Mouse (Mus musculus): ENCODE data around the gene L3mbtl3. TPM values are rescaled to one million over a fixed set of nuclear protein-coding genes. Genes with fewer than 3 reads are reported as not detected.

The L3mbtl3 gene
- polyA plus RNA-seq, 1 experiment from 2014 or later, result 19.0 TPM

- Histone ChIP-seq H3K4me3 (ENCODE audit: low read depth, low read length) (no peak overlapping the region), H3K27me3 (ENCODE audit: control insufficient read depth, insufficient read depth, low read length) (no peaks in the 10 kb centered on the region), H3K9me3 (ENCODE audit: control insufficient read depth, low read length) (no peaks in the 10 kb centered on the region), H3K9ac (ENCODE audit: low read depth, low read length) (no peak overlapping the region), H3K4me2 (replicated peaks; ENCODE audit: low read depth, low read length) (no peak overlapping the region), H3K27ac (ENCODE audit: low read depth, low read length) (no peak overlapping the region), H3K4me1 (replicated peaks; ENCODE audit: control insufficient read depth, insufficient read depth, low read length) (0 out of 2 replicates have a peak, but pooled peaks cover 2% of the 10 kb centered on the region), H3K36me3 (ENCODE audit: control insufficient read depth, insufficient read depth, low read length) (0 out of 2 replicates have a peak, but pooled peaks cover 2% of the 10 kb centered on the region)
- DNase-seq (ENCODE audit: low spot score) (peak; percentile 39), ATAC-seq (ENCODE audit: low FRiP score) (peak; percentile 83)
- 40% methylated on average over 17 of the region's 17 CpGs for WGBS
Measured at GRCm38 (mm10) chr10:26327691-26328542, 47.9 kb downstream of the L3mbtl3 start.

DNA sequence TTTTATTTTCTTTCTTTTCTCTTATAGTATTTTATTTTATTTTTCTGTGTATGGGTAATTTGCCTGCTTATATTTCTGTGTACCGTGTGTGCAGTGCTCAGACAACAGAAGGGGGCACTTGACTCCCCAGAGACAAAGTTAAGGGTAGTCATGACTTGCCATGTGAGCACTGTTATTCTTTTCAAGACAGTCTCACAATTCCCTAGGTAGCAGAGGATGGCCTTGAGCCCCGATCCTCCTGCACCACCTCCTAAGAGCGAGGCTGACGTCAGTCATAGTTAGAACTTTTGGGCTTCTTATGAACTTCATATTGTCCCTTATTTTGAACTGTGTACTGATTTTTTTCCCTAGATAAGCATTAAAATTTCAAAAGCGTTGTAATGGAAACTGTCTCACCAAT is 48.5 kb downstream of the L3mbtl3 start:
- Histone ChIP-seq H3K4me3 (ENCODE audit: low read depth, low read length) (no peak overlapping the region), H3K4me1 (replicated peaks; ENCODE audit: control insufficient read depth, insufficient read depth, low read length) (0 out of 2 replicates have a peak, but pooled peaks cover 2% of the 10 kb centered on the region), H3K36me3 (ENCODE audit: control insufficient read depth, insufficient read depth, low read length) (0 out of 2 replicates have a peak, but pooled peaks cover 2% of the 10 kb centered on the region), H3K9ac (ENCODE audit: low read depth, low read length) (no peak overlapping the region), H3K4me2 (replicated peaks; ENCODE audit: low read depth, low read length) (no peak overlapping the region), H3K9me3 (ENCODE audit: control insufficient read depth, low read length) (no peaks in the 10 kb centered on the region), H3K27ac (ENCODE audit: low read depth, low read length) (no peak overlapping the region), H3K27me3 (ENCODE audit: control insufficient read depth, insufficient read depth, low read length) (no peaks in the 10 kb centered on the region)
- ATAC-seq (ENCODE audit: low FRiP score) (peak; percentile 52; the same call in 1 of the 2 replicates), DNase-seq (ENCODE audit: low spot score) (no peak)
- WGBS, result 66% methylated on average over 5 of the region's 5 CpGs

DNA sequence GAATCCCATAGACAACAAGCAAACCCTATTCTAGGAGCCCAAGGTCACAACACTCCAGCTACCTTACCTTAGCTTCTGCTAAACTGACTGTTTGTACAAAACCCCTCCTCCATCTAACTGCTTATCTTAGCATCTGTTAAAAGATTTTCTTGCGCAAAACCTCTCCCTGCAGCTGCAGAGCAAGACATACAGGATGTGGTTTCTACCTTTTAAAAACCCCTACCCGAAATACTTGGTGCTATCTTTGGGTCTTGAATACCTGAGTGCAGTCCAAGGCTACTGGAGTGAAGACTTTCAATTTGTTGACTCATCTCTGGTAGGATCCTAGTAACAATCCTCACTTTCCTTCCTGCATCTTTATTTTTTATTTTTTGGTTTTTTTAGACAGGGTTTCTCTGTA is 50.5 kb downstream of the L3mbtl3 start:
- Histone ChIP-seq H3K27ac (ENCODE audit: low read depth, low read length) (no peak overlapping the region), H3K4me1 (replicated peaks; ENCODE audit: control insufficient read depth, insufficient read depth, low read length) (0 out of 2 replicates have a peak, but pooled peaks cover 2% of the 10 kb centered on the region), H3K27me3 (ENCODE audit: control insufficient read depth, insufficient read depth, low read length) (no peaks in the 10 kb centered on the region), H3K9ac (ENCODE audit: low read depth, low read length) (no peak overlapping the region), H3K4me2 (replicated peaks; ENCODE audit: low read depth, low read length) (no peak overlapping the region), H3K36me3 (ENCODE audit: control insufficient read depth, insufficient read depth, low read length) (0 out of 2 replicates have a peak, but pooled peaks cover 2% of the 10 kb centered on the region), H3K4me3 (ENCODE audit: low read depth, low read length) (no peak overlapping the region), H3K9me3 (ENCODE audit: control insufficient read depth, low read length) (no peaks in the 10 kb centered on the region)
- ATAC-seq (ENCODE audit: low FRiP score) (no peak), DNase-seq (ENCODE audit: low spot score) (no peak)
- 91% methylated on average over 2 of the region's 2 CpGs for WGBS

- Histone ChIP-seq H3K36me3 (ENCODE audit: control insufficient read depth, insufficient read depth, low read length) (0 out of 2 replicates have a peak, but pooled peaks cover 2% of the 10 kb centered on the region), H3K4me3 (ENCODE audit: low read depth, low read length) (no peak overlapping the region), H3K27ac (ENCODE audit: low read depth, low read length) (no peak overlapping the region), H3K4me1 (replicated peaks; ENCODE audit: control insufficient read depth, insufficient read depth, low read length) (0 out of 2 replicates have a peak, but pooled peaks cover 2% of the 10 kb centered on the region), H3K4me2 (replicated peaks; ENCODE audit: low read depth, low read length) (no peak overlapping the region), H3K27me3 (ENCODE audit: control insufficient read depth, insufficient read depth, low read length) (no peaks in the 10 kb centered on the region), H3K9me3 (ENCODE audit: control insufficient read depth, low read length) (no peaks in the 10 kb centered on the region), H3K9ac (ENCODE audit: low read depth, low read length) (no peak overlapping the region)
- 79% methylated on average over 7 of the region's 7 CpGs for WGBS
- DNase-seq (ENCODE audit: low spot score), result no peak
- no peak for ATAC-seq (ENCODE audit: low FRiP score)
Measured at GRCm38 (mm10) chr10:26322344-26323051, 53.3 kb downstream of the L3mbtl3 start.

- 88% methylated on average over 4 of the region's 4 CpGs for WGBS
- H3K36me3 ChIP-seq (ENCODE audit: control insufficient read depth, insufficient read depth, low read length), result 0 out of 2 replicates have a peak, but pooled peaks cover 2% of the 10 kb centered on the region
Measured at GRCm38 (mm10) chr10:26320679-26321078, 55.1 kb downstream of the L3mbtl3 start.

DNA sequence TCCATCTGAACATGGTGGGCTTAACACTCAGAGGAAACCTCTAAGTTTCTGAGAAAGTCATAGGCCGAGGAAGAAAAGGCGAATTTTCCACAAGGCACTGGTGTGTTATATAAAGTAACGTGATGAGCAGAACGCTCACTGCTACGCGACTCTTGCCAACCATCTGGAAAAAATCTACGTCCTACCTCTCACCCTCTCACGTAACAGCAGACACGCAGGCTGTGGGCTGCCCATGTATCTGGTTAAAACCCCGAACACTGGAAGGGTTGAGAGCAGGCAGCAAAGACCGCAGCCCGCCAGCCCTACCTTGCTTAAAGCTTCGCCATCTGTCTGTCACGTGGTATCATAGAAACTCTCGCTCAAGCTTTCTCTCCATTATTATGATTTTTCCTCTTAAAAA is 61.4 kb downstream of the L3mbtl3 start:
- WGBS, result 92% methylated on average over 15 of the region's 15 CpGs
- ATAC-seq (ENCODE audit: low FRiP score), result no peak
- no peaks in the 10 kb centered on the region for H3K36me3 ChIP-seq (ENCODE audit: control insufficient read depth, insufficient read depth, low read length)

More at GRCm38 (mm10) chr10:26320679-26321078, 55.1 kb downstream of the L3mbtl3 start:
- Histone ChIP-seq H3K4me2 (replicated peaks; ENCODE audit: low read depth, low read length) (no peak overlapping the region), H3K27ac (ENCODE audit: low read depth, low read length) (no peak overlapping the region), H3K9ac (ENCODE audit: low read depth, low read length) (no peak overlapping the region), H3K4me1 (replicated peaks; ENCODE audit: control insufficient read depth, insufficient read depth, low read length) (no peaks in the 10 kb centered on the region), H3K27me3 (ENCODE audit: control insufficient read depth, insufficient read depth, low read length) (no peaks in the 10 kb centered on the region), H3K9me3 (ENCODE audit: control insufficient read depth, low read length) (no peaks in the 10 kb centered on the region), H3K4me3 (ENCODE audit: low read depth, low read length) (no peak overlapping the region)
- DNase-seq (ENCODE audit: low spot score) (no peak), ATAC-seq (ENCODE audit: low FRiP score) (no peak)

DNA sequence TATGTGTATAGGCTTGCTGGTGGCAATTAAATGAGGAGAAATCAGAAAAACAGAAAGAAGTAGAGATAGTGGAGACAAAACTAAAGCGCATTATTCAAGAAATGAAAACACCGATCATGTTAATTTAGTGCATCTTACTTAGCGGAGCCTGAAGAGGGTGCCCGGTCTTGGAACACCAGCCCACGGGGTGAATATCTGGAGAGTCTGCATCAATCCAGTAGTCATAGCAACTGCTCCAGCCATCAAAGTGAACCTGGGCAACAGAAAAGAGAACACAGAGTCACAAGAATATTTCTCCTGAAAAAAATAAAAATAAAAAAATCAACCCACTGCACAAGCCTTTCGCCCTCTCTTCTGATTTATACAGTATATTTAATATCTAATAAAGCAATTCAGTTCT is 72.3 kb downstream of the L3mbtl3 start:
- no peaks in the 10 kb centered on the region for H3K27me3 ChIP-seq (ENCODE audit: control insufficient read depth, insufficient read depth, low read length)
- no peak overlapping the region for H3K4me2 ChIP-seq (replicated peaks; ENCODE audit: low read depth, low read length)
- no peak overlapping the region for H3K9ac ChIP-seq (ENCODE audit: low read depth, low read length)
- no peak overlapping the region for H3K4me3 ChIP-seq (ENCODE audit: low read depth, low read length)
- H3K27ac ChIP-seq (ENCODE audit: low read depth, low read length), result no peak overlapping the region
- no peaks in the 10 kb centered on the region for H3K9me3 ChIP-seq (ENCODE audit: control insufficient read depth, low read length)
- no peak for DNase-seq (ENCODE audit: low spot score)
- H3K36me3 ChIP-seq (ENCODE audit: control insufficient read depth, insufficient read depth, low read length), result no peaks in the 10 kb centered on the region
- WGBS, result 92% methylated on average over 6 of the region's 6 CpGs
- ATAC-seq (ENCODE audit: low FRiP score), result no peak
- H3K4me1 ChIP-seq (replicated peaks; ENCODE audit: control insufficient read depth, insufficient read depth, low read length), result no peaks in the 10 kb centered on the region

More for the DNA sequence above, 61.4 kb downstream of the L3mbtl3 start:
- H3K27ac ChIP-seq (ENCODE audit: low read depth, low read length), result no peak overlapping the region
- no peak for DNase-seq (ENCODE audit: low spot score)
- no peaks in the 10 kb centered on the region for H3K27me3 ChIP-seq (ENCODE audit: control insufficient read depth, insufficient read depth, low read length)
- H3K4me3 ChIP-seq (ENCODE audit: low read depth, low read length), result no peak overlapping the region
- no peak overlapping the region for H3K9ac ChIP-seq (ENCODE audit: low read depth, low read length)
- no peaks in the 10 kb centered on the region for H3K9me3 ChIP-seq (ENCODE audit: control insufficient read depth, low read length)
- H3K4me1 ChIP-seq (replicated peaks; ENCODE audit: control insufficient read depth, insufficient read depth, low read length), result no peaks in the 10 kb centered on the region
- H3K4me2 ChIP-seq (replicated peaks; ENCODE audit: low read depth, low read length), result no peak overlapping the region

DNA sequence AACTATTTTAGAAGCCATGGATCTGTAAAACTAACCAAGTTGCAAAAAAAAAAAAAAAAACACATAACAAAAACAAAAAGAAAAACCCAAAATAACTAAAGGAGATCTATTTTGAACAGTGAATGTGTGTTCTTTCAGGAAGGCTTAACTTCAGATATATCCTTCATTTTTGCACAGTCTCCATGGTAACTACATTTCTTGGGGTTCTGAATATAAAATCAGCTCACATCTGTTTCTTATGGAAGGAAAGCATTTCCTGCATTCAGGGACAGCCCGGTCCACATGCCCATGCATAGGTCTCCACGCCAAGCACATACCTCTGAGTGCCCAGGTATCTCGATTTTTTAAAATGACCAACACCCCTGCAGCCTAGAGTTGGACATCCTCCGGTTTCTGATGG is 73.4 kb downstream of the L3mbtl3 start:
- Histone ChIP-seq H3K4me2 (replicated peaks; ENCODE audit: low read depth, low read length) (no peak overlapping the region), H3K9ac (ENCODE audit: low read depth, low read length) (no peak overlapping the region), H3K27me3 (ENCODE audit: control insufficient read depth, insufficient read depth, low read length) (no peaks in the 10 kb centered on the region), H3K9me3 (ENCODE audit: control insufficient read depth, low read length) (no peaks in the 10 kb centered on the region), H3K27ac (ENCODE audit: low read depth, low read length) (no peak overlapping the region), H3K4me1 (replicated peaks; ENCODE audit: control insufficient read depth, insufficient read depth, low read length) (no peaks in the 10 kb centered on the region), H3K4me3 (ENCODE audit: low read depth, low read length) (no peak overlapping the region), H3K36me3 (ENCODE audit: control insufficient read depth, insufficient read depth, low read length) (no peaks in the 10 kb centered on the region)
- ATAC-seq (ENCODE audit: low FRiP score), result no peak
- 91% methylated on average over 4 of the region's 4 CpGs for WGBS
- DNase-seq (ENCODE audit: low spot score), result no peak
